Mouse (Mus musculus) c-Kit-positive CD71-positive TER-119-negative erythroid progenitor cells, embryonic 14.5 days (primary cell): ENCODE results near the gene Camk1d.
A peak's percentile ranks its signal among the peaks of the same experiment; 100 is the strongest.

Experiments
- DNase-seq: peaks from one replicate; pipeline ENCODE4 v3.0.0-alpha.2; 2013; ENCODE audit warnings: low read depth

Gene Camk1d

GRCm38 (mm10) chr2:5661946-5662345, 52.4 kb downstream of the Camk1d start:
- DNase-seq = no peak

GRCm38 (mm10) chr2:5658000-5658399, 56.3 kb downstream of the Camk1d start:
- DNase-seq = no peak

- DNase-seq = no peak
Measured at GRCm38 (mm10) chr2:5656326-5656725, 58.0 kb downstream of the Camk1d start.

GRCm38 (mm10) chr2:5652071-5652470, 62.2 kb downstream of the Camk1d start:
- DNase-seq = no peak

GRCm38 (mm10) chr2:5651285-5651870, 62.9 kb downstream of the Camk1d start:
- no peak for DNase-seq

GRCm38 (mm10) chr2:5649226-5649625, 65.1 kb downstream of the Camk1d start:
- no peak for DNase-seq

GRCm38 (mm10) chr2:5648764-5649163, 65.6 kb downstream of the Camk1d start:
- DNase-seq = no peak

- no peak for DNase-seq
Measured at GRCm38 (mm10) chr2:5646322-5646721, 68.0 kb downstream of the Camk1d start.

GRCm38 (mm10) chr2:5645584-5645983, 68.7 kb downstream of the Camk1d start:
- no peak for DNase-seq

GRCm38 (mm10) chr2:5643937-5644336, 70.4 kb downstream of the Camk1d start:
- DNase-seq = no peak

- no peak for DNase-seq
Measured at GRCm38 (mm10) chr2:5643226-5643625, 71.1 kb downstream of the Camk1d start.

- DNase-seq = no peak
Measured at GRCm38 (mm10) chr2:5642624-5643023, 71.7 kb downstream of the Camk1d start.

GRCm38 (mm10) chr2:5641678-5642077, 72.6 kb downstream of the Camk1d start:
- no peak for DNase-seq

GRCm38 (mm10) chr2:5640586-5640985, 73.7 kb downstream of the Camk1d start:
- DNase-seq = no peak

- DNase-seq = no peak
Measured at GRCm38 (mm10) chr2:5636801-5637742, 77.2 kb downstream of the Camk1d start.

- DNase-seq = no peak
Measured at GRCm38 (mm10) chr2:5632355-5632684, 82.0 kb downstream of the Camk1d start.

GRCm38 (mm10) chr2:5631676-5632354, 82.5 kb downstream of the Camk1d start:
- no peak for DNase-seq

GRCm38 (mm10) chr2:5630710-5631109, 83.6 kb downstream of the Camk1d start:
- DNase-seq = no peak

GRCm38 (mm10) chr2:5624379-5624778, 89.9 kb downstream of the Camk1d start:
- no peak for DNase-seq

GRCm38 (mm10) chr2:5618361-5618896, 95.9 kb downstream of the Camk1d start:
- no peak for DNase-seq

- peak; percentile 60 for DNase-seq
Measured at GRCm38 (mm10) chr2:5614896-5615295, 99.4 kb downstream of the Camk1d start.

GRCm38 (mm10) chr2:5614308-5614705, 100.0 kb downstream of the Camk1d start:
- DNase-seq = no peak
